In the genomic region with DNA sequence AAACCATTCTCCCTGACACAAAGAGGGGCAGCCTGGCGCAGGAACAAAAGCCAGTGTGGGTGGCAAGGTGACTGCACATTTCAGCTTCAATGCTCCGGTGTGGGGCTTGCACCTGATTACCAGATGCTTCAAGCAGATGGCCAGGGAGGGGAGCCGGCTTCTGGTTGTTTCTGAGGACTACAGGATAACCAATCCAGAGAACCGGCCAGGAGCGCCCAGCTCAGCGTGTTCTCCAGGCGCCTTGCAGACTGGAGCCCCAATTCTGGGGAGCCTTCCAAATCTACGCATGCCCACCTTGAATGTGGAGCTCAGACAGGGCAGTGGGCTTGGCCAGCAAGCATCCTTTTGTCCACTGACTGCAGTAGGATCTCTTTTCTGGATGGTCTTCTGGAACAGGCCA, we compare ENCODE assay signal across 18 mouse cellular contexts.
DNase-seq lines count a peak whose midpoint lies in the region; ATAC-seq lines count a peak whose summit lies in the region.
"Had no signal": no experiment of that assay in that cellular context is flagged by ENCODE, and none has a peak within 500 bp of the region (broad histone marks: within the 10 kb centered on the region; RNA-seq: fewer than 3 reads in every experiment).

No protein-coding gene starts in this region.

- H3K27me3 ChIP-seq in forebrain, embryonic 10.5 days (ENCODE audit: poor library complexity, severe bottlenecking) = no peaks in the 10 kb centered on the region
- no peaks in the 10 kb centered on the region for H3K27me3 ChIP-seq in forebrain, embryonic 13.5 days
- H3K27me3 ChIP-seq: kidney, embryonic 15.5 days; neural tube, embryonic 12.5 days had no signal

- DNase-seq in forebrain, embryonic 10.5 days (ENCODE audit: extremely low spot score, low spot score) = no peak
- peak; percentile 16 for DNase-seq in layer of hippocampus, adult 9-11 months
- DNase-seq in layer of hippocampus, adult 11-12 months (ENCODE audit: low spot score) = no peak
- peak; percentile 90 for DNase-seq in cerebellum, adult 11-12 months
- peak; percentile 75 to 81 for DNase-seq in cerebellum, postnatal 25 days
- DNase-seq in testis, postnatal 10 days (ENCODE audit: low spot score) = no peak
- no peak for DNase-seq in right cerebral cortex, adult 18-20 months
- DNase-seq: gastrocnemius, postnatal 25 days; heart, postnatal 10 days; retina, postnatal 1 day had no signal

- peak overlapping the region; percentile 17; the same call in 1 of the 2 replicates for H3K27ac ChIP-seq in forebrain, embryonic 10.5 days
- no peak overlapping the region; the same call in 1 of the 2 replicates for H3K27ac ChIP-seq in forebrain, embryonic 13.5 days
- H3K27ac ChIP-seq: kidney, embryonic 15.5 days; limb, embryonic 12.5 days; liver, embryonic 14.5 days; neural tube, embryonic 12.5 days had no signal

- H3K4me2 ChIP-seq in forebrain, embryonic 13.5 days = no peak overlapping the region
- H3K4me2 ChIP-seq: kidney, embryonic 15.5 days; limb, embryonic 12.5 days; neural tube, embryonic 12.5 days had no signal

- ATAC-seq in forebrain, embryonic 13.5 days = no peak
- ATAC-seq: CD4-positive, CD25-positive, alpha-beta regulatory T cell, adult 4 months; midbrain, embryonic 16.5 days had no signal

- no peak overlapping the region for H3K9ac ChIP-seq in forebrain, embryonic 13.5 days
- H3K9ac ChIP-seq: kidney, embryonic 15.5 days; limb, embryonic 12.5 days; liver, embryonic 14.5 days; neural tube, embryonic 12.5 days had no signal

- H3K9me3 ChIP-seq in forebrain, embryonic 10.5 days = no peaks in the 10 kb centered on the region
- no peaks in the 10 kb centered on the region for H3K9me3 ChIP-seq in forebrain, embryonic 13.5 days (replicated peaks)
- H3K9me3 ChIP-seq: kidney, embryonic 15.5 days; limb, embryonic 12.5 days; neural tube, embryonic 12.5 days had no signal

- no peak overlapping the region for H3K4me3 ChIP-seq in forebrain, embryonic 10.5 days
- no peak overlapping the region for H3K4me3 ChIP-seq in forebrain, embryonic 13.5 days
- H3K4me3 ChIP-seq: kidney, embryonic 15.5 days; limb, embryonic 12.5 days; neural tube, embryonic 12.5 days had no signal

- WGBS in forebrain, embryonic 10.5 days = 89% methylated on average over 8 of the region's 8 CpGs
- WGBS in forebrain, embryonic 13.5 days = 73% methylated on average over 8 of the region's 8 CpGs

- peaks cover 31% of the 10 kb centered on the region for H3K4me1 ChIP-seq in forebrain, embryonic 10.5 days
- peaks cover 15% of the 10 kb centered on the region for H3K4me1 ChIP-seq in forebrain, embryonic 13.5 days
- H3K4me1 ChIP-seq: kidney, embryonic 15.5 days had no signal

- no peaks in the 10 kb centered on the region for H3K36me3 ChIP-seq in forebrain, embryonic 10.5 days (replicated peaks)
- H3K36me3 ChIP-seq in forebrain, embryonic 13.5 days (ENCODE audit: poor library complexity, severe bottlenecking) = no peaks in the 10 kb centered on the region
- H3K36me3 ChIP-seq: G1E; kidney, embryonic 15.5 days; limb, embryonic 12.5 days; neural tube, embryonic 12.5 days had no signal

Comparison
In these comparisons a context has a peak if more than half of its experiments do, and no peak if none do; other contexts are left out.
1. DNase-seq: peak in layer of hippocampus, adult 9-11 months (single experiment), cerebellum, adult 11-12 months (single experiment) and cerebellum, postnatal 25 days (2 of 2); none in forebrain, embryonic 10.5 days (single experiment), layer of hippocampus, adult 11-12 months (single experiment), testis, postnatal 10 days (single experiment) and right cerebral cortex, adult 18-20 months (single experiment).